Comparison of ENCODE assay signal across 7 mouse cellular contexts in genomic region chr16:91011021-91011683, GRCm38 (mm10). TPM values are rescaled to one million over a fixed set of nuclear protein-coding genes. Genes with fewer than 3 reads are reported as not detected.
DNase-seq lines count a peak whose midpoint lies in the region; ATAC-seq and TF ChIP-seq lines count a peak whose summit lies in the region.

Gene Synj1 (minus strand): TSS chr16:91011308.

- WGBS in intestine, postnatal 0 days: under 1% methylated on average over 52 of the region's 66 CpGs
- under 1% methylated on average over 56 of the region's 66 CpGs for WGBS in midbrain, embryonic 12.5 days
- under 1% methylated on average over 63 of the region's 66 CpGs for WGBS in small intestine, adult 2 months

- peak within 1 kb of the TSS; percentile 82 for H3K4me2 ChIP-seq in intestine, postnatal 0 days (replicated peaks; ENCODE audit: low read depth)
- H3K4me2 ChIP-seq in midbrain, embryonic 12.5 days (replicated peaks): peak within 1 kb of the TSS; percentile 70

- 0 out of 2 replicates have a peak, but pooled peaks have one; percentile 1 for TF ChIP-seq POLR2A in small intestine, adult 2 months (IDR thresholded peaks at IDR 0.05; ENCODE audit: low read depth, low read length)

- H3K9ac ChIP-seq in intestine, postnatal 0 days (ENCODE audit: low read depth, low read length): peak within 1 kb of the TSS; percentile 97
- peak within 1 kb of the TSS; percentile 85 for H3K9ac ChIP-seq in midbrain, embryonic 12.5 days (replicated peaks)

- peak; percentile 97 for ATAC-seq in intestine, postnatal 0 days
- ATAC-seq in midbrain, embryonic 12.5 days (ENCODE audit: low FRiP score, low read depth): peak; percentile 97

- intact Hi-C loops in left cerebral cortex, postnatal 4 days (cut with DNase I): no loop called here

- 0 out of 2 replicates have a peak, but pooled peaks cover 3% of the 10 kb centered on the region for H3K4me1 ChIP-seq in intestine, postnatal 0 days (replicated peaks; ENCODE audit: control insufficient read depth, insufficient read depth, low read length)
- peaks cover 19% of the 10 kb centered on the region for H3K4me1 ChIP-seq in midbrain, embryonic 12.5 days
- H3K4me1 ChIP-seq in small intestine, adult 2 months (ENCODE audit: control insufficient read depth, insufficient read depth, insufficient read length, low read length): no peaks in the 10 kb centered on the region

- peaks cover 19% of the 10 kb centered on the region for H3K36me3 ChIP-seq in intestine, postnatal 0 days (ENCODE audit: control insufficient read depth, insufficient read depth)
- peaks cover 23% of the 10 kb centered on the region for H3K36me3 ChIP-seq in midbrain, embryonic 12.5 days
- peaks cover 9% of the 10 kb centered on the region for H3K36me3 ChIP-seq in small intestine, adult 2 months (ENCODE audit: control insufficient read depth, insufficient read depth, low read length)

- DNase-seq in adrenal gland, adult 8-10 months: peak; percentile 90
- DNase-seq in embryo, embryonic 9.5 days (ENCODE audit: extremely low spot score): peak; percentile 90
- peak; percentile 42 for DNase-seq in gonadal fat pad, adult 2 months (ENCODE audit: low read depth)
- peak; percentile 91 for DNase-seq in left cerebral cortex, postnatal 4 days

- no peaks in the 10 kb centered on the region for H3K27me3 ChIP-seq in intestine, postnatal 0 days (replicated peaks; ENCODE audit: control insufficient read depth, insufficient read depth, low read length)
- H3K27me3 ChIP-seq in midbrain, embryonic 12.5 days: no peaks in the 10 kb centered on the region
- no peaks in the 10 kb centered on the region for H3K27me3 ChIP-seq in small intestine, adult 2 months (ENCODE audit: control insufficient read depth, insufficient read depth, low read length)

- peak; percentile 34; the same call in 1 of the 2 replicates for TF ChIP-seq CTCF in intestine, postnatal 0 days (IDR thresholded peaks at IDR 0.05; ENCODE audit: low read depth)
- TF ChIP-seq CTCF in small intestine, adult 2 months (IDR thresholded peaks at IDR 0.05; ENCODE audit: extremely low read depth, insufficient read length, insufficient replicate concordance, low read depth, low read length): no peak

- no peaks in the 10 kb centered on the region for H3K9me3 ChIP-seq in intestine, postnatal 0 days (ENCODE audit: control insufficient read depth)
- H3K9me3 ChIP-seq in midbrain, embryonic 12.5 days: no peaks in the 10 kb centered on the region

- H3K4me3 ChIP-seq in intestine, postnatal 0 days (ENCODE audit: low read depth, low read length): peak within 1 kb of the TSS; percentile 66
- H3K4me3 ChIP-seq in midbrain, embryonic 12.5 days: peak within 1 kb of the TSS; percentile 93
- H3K4me3 ChIP-seq in small intestine, adult 2 months (ENCODE audit: low read depth, low read length): peak within 1 kb of the TSS; percentile 90

- peak within 1 kb of the TSS; percentile 92 for H3K27ac ChIP-seq in intestine, postnatal 0 days (ENCODE audit: low read depth, low read length)
- peak within 1 kb of the TSS; percentile 85 for H3K27ac ChIP-seq in midbrain, embryonic 12.5 days (replicated peaks)
- H3K27ac ChIP-seq in small intestine, adult 2 months (ENCODE audit: insufficient read depth, low read depth, low read length): peak within 1 kb of the TSS; percentile 73

RNA-seq across cellular contexts. Expression of gene Synj1, which starts in this region (rescaled TPM):
- total RNA-seq in adrenal gland, adult 8-10 months (2022): 10 to 100 TPM; 53.0 to 72.0 (median 57.9) TPM
- polyA plus RNA-seq in gonadal fat pad, adult 2 months (2012; rRNA removed): 15.1 and 20.2 TPM in 2 replicates
- 15.8 and 16.6 TPM in 2 replicates for polyA plus RNA-seq in intestine, postnatal 0 days (2015; fragmentation: Nextera tagmentation; extraction: Ambion mirVana)
- total RNA-seq in left cerebral cortex, postnatal 4 days (2021): 100 to 1,000 TPM; 140 to 164 TPM
- polyA plus RNA-seq in midbrain, embryonic 12.5 days (2016; fragmentation: Nextera tagmentation; extraction: Ambion mirVana): 30.4 and 37.8 TPM in 2 replicates
- polyA plus RNA-seq in small intestine, adult 2 months (2012; rRNA removed): 16.4 and 28.4 TPM in 2 replicates

Comparison
In these comparisons a context has a peak if more than half of its experiments do, and no peak if none do; other contexts are left out.
1. Peak in every context shown above with its lines: DNase-seq, ATAC-seq, H3K4me3 ChIP-seq and H3K27ac ChIP-seq.